ENCODE assay signal across 10 mouse cellular contexts in the genomic region with DNA sequence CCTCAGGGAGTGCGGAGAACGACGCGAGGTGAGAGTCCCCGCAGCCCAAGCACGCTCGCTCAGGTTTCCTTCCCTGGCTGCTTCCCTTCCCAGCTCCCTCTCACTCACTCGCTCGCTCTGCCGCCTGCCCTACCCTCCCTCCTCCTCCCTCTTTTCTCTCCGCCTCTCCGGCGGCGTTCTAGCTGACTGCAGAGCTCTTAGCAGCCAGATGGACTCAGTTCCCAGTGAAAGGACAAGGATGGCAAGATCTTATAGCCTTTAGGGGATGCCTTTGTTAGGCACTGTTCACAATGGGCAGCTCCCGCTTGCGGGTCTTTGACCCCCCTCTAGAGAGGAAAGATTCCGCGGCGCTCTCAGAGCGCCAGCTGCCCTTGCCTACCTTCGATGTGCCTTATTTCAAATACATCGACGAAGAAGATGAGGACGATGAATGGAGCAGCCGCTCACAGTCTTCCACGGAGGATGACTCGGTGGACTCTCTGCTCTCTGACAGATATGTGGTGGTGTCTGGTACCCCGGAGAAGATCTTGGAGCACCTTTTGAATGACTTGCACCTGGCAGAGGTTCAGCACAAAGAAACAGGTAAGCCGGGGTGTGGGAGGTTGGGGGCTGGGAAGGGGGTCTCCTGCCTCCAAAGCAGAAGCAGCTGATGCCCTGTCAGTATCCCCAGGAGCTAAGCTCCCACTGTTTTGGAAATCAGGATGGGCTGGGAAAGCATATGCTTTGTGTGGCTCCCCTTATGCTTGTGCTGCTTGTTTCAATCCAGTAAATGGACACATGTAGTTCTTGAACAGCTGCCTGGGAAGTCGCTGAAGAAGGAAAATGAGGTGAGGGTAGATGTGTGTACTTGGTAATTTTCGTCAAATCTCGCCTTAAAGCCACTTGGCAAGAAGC.
A peak's percentile ranks its signal among the peaks of the same experiment; 100 is the strongest.
DNase-seq lines count a peak whose midpoint lies in the region; ATAC-seq and TF ChIP-seq lines count a peak whose summit lies in the region.
"Had no signal": no experiment of that assay in that cellular context is flagged by ENCODE, and none has a peak within 500 bp of the region (broad histone marks: within the 10 kb centered on the region; RNA-seq: fewer than 3 reads in every experiment).

No protein-coding gene starts in this region.

- TF ChIP-seq CTCF in kidney, adult 2 months (conservative IDR thresholded peaks at IDR 0.05; ENCODE audit: insufficient read depth, insufficient read length, low read depth, low read length) = no peak

- H3K9ac ChIP-seq in liver, embryonic 15.5 days = no peak overlapping the region

- no peak for TF ChIP-seq POLR2A in kidney, adult 2 months (IDR thresholded peaks at IDR 0.05; ENCODE audit: low read depth, low read length)

- WGBS in kidney, adult 2 months = 17% methylated on average over 32 of the region's 32 CpGs
- WGBS in liver, embryonic 15.5 days (ENCODE audit: insufficient replicate concordance) = 38% methylated on average over 32 of the region's 32 CpGs

- H3K4me2 ChIP-seq in liver, embryonic 15.5 days = peak overlapping the region; percentile 23; the same call in 1 of the 2 replicates

- H3K4me1 ChIP-seq in kidney, adult 2 months (ENCODE audit: control insufficient read depth, insufficient read depth, low read length) = no peaks in the 10 kb centered on the region; the same call in 1 of the 2 replicates
- H3K4me1 ChIP-seq in liver, embryonic 15.5 days (replicated peaks) = no peaks in the 10 kb centered on the region; the same call in 1 of the 2 replicates

- no peak overlapping the region for H3K27ac ChIP-seq in kidney, adult 2 months (ENCODE audit: insufficient read depth, low read depth, low read length)
- H3K27ac ChIP-seq in liver, embryonic 15.5 days (replicated peaks) = no peak overlapping the region
- H3K27ac ChIP-seq: macrophage had no signal

- H3K27me3 ChIP-seq in kidney, adult 2 months (replicated peaks; ENCODE audit: control insufficient read depth, insufficient read depth, low read length) = no peaks in the 10 kb centered on the region; the same call in 1 of the 2 replicates
- H3K27me3 ChIP-seq in liver, embryonic 15.5 days = no peaks in the 10 kb centered on the region; the same call in 1 of the 2 replicates

- ATAC-seq in liver, embryonic 15.5 days (ENCODE audit: insufficient read depth) = no peak
- no peak for ATAC-seq in erythroblast, adult 5-6 weeks (replicated peaks; ENCODE audit: low FRiP score, poor library complexity, severe bottlenecking)

- H3K4me3 ChIP-seq in kidney, adult 2 months (ENCODE audit: insufficient read depth, low read depth, low read length) = peak overlapping the region; percentile 50
- no peak overlapping the region for H3K4me3 ChIP-seq in liver, embryonic 15.5 days (replicated peaks)

- H3K9me3 ChIP-seq in liver, embryonic 15.5 days (replicated peaks) = no peaks in the 10 kb centered on the region

- DNase-seq in kidney, adult 2 months = peak; percentile 39
- no peak for DNase-seq in kidney, adult 9 months
- DNase-seq in cerebellum, postnatal 25 days = peak; percentile 67 to 72
- peak; percentile 32 to 47 for DNase-seq in frontal cortex, postnatal 14 days (ENCODE audit: low spot score in 2 of 2)
- DNase-seq in layer of hippocampus, adult 18-20 months (ENCODE audit: low spot score in 2 of 2) = peak; percentile 68 to 80
- peak; percentile 81 for DNase-seq in right cerebral cortex, adult 18-20 months

- no peaks in the 10 kb centered on the region for H3K36me3 ChIP-seq in kidney, adult 2 months (ENCODE audit: control insufficient read depth, insufficient read depth, low read length)
- no peaks in the 10 kb centered on the region for H3K36me3 ChIP-seq in liver, embryonic 15.5 days (replicated peaks)
- H3K36me3 ChIP-seq: G1E had no signal
